Mouse (Mus musculus): ENCODE results near the gene Sun5. TPM values are rescaled to one million over a fixed set of nuclear protein-coding genes. Genes with fewer than 3 reads are reported as not detected.
"Not testable (repeated sequence)": the region's sequence is repeated elsewhere in the genome, so short reads cannot be mapped to it uniquely, and the experiment has no call there.

The Sun5 gene
- polyA plus RNA-seq, 1 experiment: not detected

- Histone ChIP-seq H3K27me3 (ENCODE audit: control insufficient read depth, insufficient read depth, low read length) (no peaks in the 10 kb centered on the region), H3K4me1 (ENCODE audit: control insufficient read depth, insufficient read depth, insufficient read length, low read length) (no peaks in the 10 kb centered on the region)
- whole genome bisulfite sequencing: 62% methylated on average over 6 of the region's 6 CpGs
Observed at GRCm38 (mm10) chr2:153824593-153824992, 46.3 kb downstream of the Sun5 start.

GRCm38 (mm10) chr2:153822005-153822543, 48.8 kb downstream of the Sun5 start:
- 44% methylated on average over 2 of the region's 2 CpGs for WGBS
- H3K27ac ChIP-seq (ENCODE audit: insufficient read depth, low read depth, low read length): no peak overlapping the region
- no peaks in the 10 kb centered on the region for H3K4me1 ChIP-seq (ENCODE audit: control insufficient read depth, insufficient read depth, insufficient read length, low read length)
- TF ChIP-seq POLR2A (IDR thresholded peaks at IDR 0.05; ENCODE audit: low read depth, low read length) (no peak), CTCF (IDR thresholded peaks at IDR 0.05; ENCODE audit: extremely low read depth, insufficient read length, insufficient replicate concordance, low read depth, low read length) (no peak)
- no peaks in the 10 kb centered on the region for H3K36me3 ChIP-seq (ENCODE audit: control insufficient read depth, insufficient read depth, low read length)
- H3K27me3 ChIP-seq (ENCODE audit: control insufficient read depth, insufficient read depth, low read length): no peaks in the 10 kb centered on the region
- no peak overlapping the region for H3K4me3 ChIP-seq (ENCODE audit: low read depth, low read length)

More at GRCm38 (mm10) chr2:153824593-153824992, 46.3 kb downstream of the Sun5 start:
- Histone ChIP-seq H3K4me3 (ENCODE audit: low read depth, low read length) (no peak overlapping the region), H3K36me3 (ENCODE audit: control insufficient read depth, insufficient read depth, low read length) (no peaks in the 10 kb centered on the region), H3K27ac (ENCODE audit: insufficient read depth, low read depth, low read length) (no peak overlapping the region)
- no peak for TF ChIP-seq POLR2A (IDR thresholded peaks at IDR 0.05; ENCODE audit: low read depth, low read length)
- no peak for TF ChIP-seq CTCF (IDR thresholded peaks at IDR 0.05; ENCODE audit: extremely low read depth, insufficient read length, insufficient replicate concordance, low read depth, low read length)

- no peaks in the 10 kb centered on the region for H3K36me3 ChIP-seq (ENCODE audit: control insufficient read depth, insufficient read depth, low read length)
- 64% methylated on average over 3 of the region's 3 CpGs for WGBS
- TF ChIP-seq CTCF (IDR thresholded peaks at IDR 0.05; ENCODE audit: extremely low read depth, insufficient read length, insufficient replicate concordance, low read depth, low read length): no peak
- TF ChIP-seq POLR2A (IDR thresholded peaks at IDR 0.05; ENCODE audit: low read depth, low read length): no peak
- no peaks in the 10 kb centered on the region for H3K27me3 ChIP-seq (ENCODE audit: control insufficient read depth, insufficient read depth, low read length)
- no peak overlapping the region for H3K4me3 ChIP-seq (ENCODE audit: low read depth, low read length)
- no peak overlapping the region for H3K27ac ChIP-seq (ENCODE audit: insufficient read depth, low read depth, low read length)
- H3K4me1 ChIP-seq (ENCODE audit: control insufficient read depth, insufficient read depth, insufficient read length, low read length): peaks cover 4% of the 10 kb centered on the region; the same call in 1 of the 2 replicates
Observed at GRCm38 (mm10) chr2:153809921-153810320, 61.0 kb downstream of the Sun5 start.

- 43% methylated on average over 6 of the region's 6 CpGs for WGBS
Observed at GRCm38 (mm10) chr2:153808841-153809240, 62.0 kb downstream of the Sun5 start.

GRCm38 (mm10) chr2:153808146-153808545, 62.7 kb downstream of the Sun5 start:
- 85% methylated on average over 8 of the region's 8 CpGs for WGBS
- H3K27me3 ChIP-seq (ENCODE audit: control insufficient read depth, insufficient read depth, low read length): no peaks in the 10 kb centered on the region
- H3K27ac ChIP-seq (ENCODE audit: insufficient read depth, low read depth, low read length): no peak overlapping the region
- no peak overlapping the region for H3K4me3 ChIP-seq (ENCODE audit: low read depth, low read length)
- TF ChIP-seq POLR2A (IDR thresholded peaks at IDR 0.05; ENCODE audit: low read depth, low read length) (no peak), CTCF (IDR thresholded peaks at IDR 0.05; ENCODE audit: extremely low read depth, insufficient read length, insufficient replicate concordance, low read depth, low read length) (no peak)
- H3K4me1 ChIP-seq (ENCODE audit: control insufficient read depth, insufficient read depth, insufficient read length, low read length): peaks cover 4% of the 10 kb centered on the region; the same call in 1 of the 2 replicates
- no peaks in the 10 kb centered on the region for H3K36me3 ChIP-seq (ENCODE audit: control insufficient read depth, insufficient read depth, low read length)

More at GRCm38 (mm10) chr2:153808841-153809240, 62.0 kb downstream of the Sun5 start:
- no peaks in the 10 kb centered on the region for H3K36me3 ChIP-seq (ENCODE audit: control insufficient read depth, insufficient read depth, low read length)
- H3K27me3 ChIP-seq (ENCODE audit: control insufficient read depth, insufficient read depth, low read length): no peaks in the 10 kb centered on the region
- no peak overlapping the region for H3K27ac ChIP-seq (ENCODE audit: insufficient read depth, low read depth, low read length)
- no peak for TF ChIP-seq POLR2A (IDR thresholded peaks at IDR 0.05; ENCODE audit: low read depth, low read length)
- TF ChIP-seq CTCF (IDR thresholded peaks at IDR 0.05; ENCODE audit: extremely low read depth, insufficient read length, insufficient replicate concordance, low read depth, low read length): no peak
- no peak overlapping the region for H3K4me3 ChIP-seq (ENCODE audit: low read depth, low read length)
- H3K4me1 ChIP-seq (ENCODE audit: control insufficient read depth, insufficient read depth, insufficient read length, low read length): peaks cover 4% of the 10 kb centered on the region; the same call in 1 of the 2 replicates

GRCm38 (mm10) chr2:153807464-153807863, 63.4 kb downstream of the Sun5 start:
- H3K36me3 ChIP-seq (ENCODE audit: control insufficient read depth, insufficient read depth, low read length); H3K4me3 ChIP-seq (ENCODE audit: low read depth, low read length); H3K27ac ChIP-seq (ENCODE audit: insufficient read depth, low read depth, low read length); H3K4me1 ChIP-seq (ENCODE audit: control insufficient read depth, insufficient read depth, insufficient read length, low read length); H3K27me3 ChIP-seq (ENCODE audit: control insufficient read depth, insufficient read depth, low read length): not testable (repeated sequence)
- peak; percentile 25; the same call in 1 of the 2 replicates for TF ChIP-seq CTCF (IDR thresholded peaks at IDR 0.05; ENCODE audit: extremely low read depth, insufficient read length, insufficient replicate concordance, low read depth, low read length)

Other genes with a start within 250 kb of the Sun5 start
- gene Commd7, start 238.3 kb downstream of the Sun5 start, polyA plus RNA-seq (2012; rRNA removed): 9.0 and 16.2 TPM in 2 replicates
- 0.61 and 0.98 TPM in 2 replicates for gene Dnmt3b, start 221.6 kb downstream of the Sun5 start, polyA plus RNA-seq (2012; rRNA removed)
- not detected in 2 replicates for gene Dnmt3c, start 174.4 kb downstream of the Sun5 start, polyA plus RNA-seq (2012; rRNA removed)
- gene Mapre1, start 129.8 kb downstream of the Sun5 start, polyA plus RNA-seq (2012; rRNA removed): 1.5 and 3.8 TPM in 2 replicates
- 0.10 TPM in 1 of 2 replicates, not detected in the other for gene Efcab8, start 91.2 kb downstream of the Sun5 start, polyA plus RNA-seq (2012; rRNA removed)
- gene Bpifb2, start 4.0 kb upstream of the Sun5 start, polyA plus RNA-seq (2012; rRNA removed): not detected in 2 replicates
- not detected in 2 replicates for gene Bpifb6, start 29.3 kb upstream of the Sun5 start, polyA plus RNA-seq (2012; rRNA removed)
- not detected in 2 replicates for gene Bpifb3, start 47.1 kb upstream of the Sun5 start, polyA plus RNA-seq (2012; rRNA removed)
- gene Bpifb4, start 67.1 kb upstream of the Sun5 start, polyA plus RNA-seq (2012; rRNA removed): 0.13 TPM in 1 of 2 replicates, not detected in the other
- not detected in 2 replicates for gene Bpifa6, start 103.9 kb upstream of the Sun5 start, polyA plus RNA-seq (2012; rRNA removed)
- not detected in 2 replicates for gene Bpifa2, start 137.2 kb upstream of the Sun5 start, polyA plus RNA-seq (2012; rRNA removed)